Mouse (Mus musculus) liver, adult 2 months (tissue): ENCODE measurements around the gene Pex6. TPM values are rescaled to one million over a fixed set of nuclear protein-coding genes. Genes with fewer than 3 reads are reported as not detected.

Source experiments
- DNase-seq: peaks from one replicate; pipeline ENCODE4 v3.0.0-alpha.2; 2011; ENCODE audit warnings: low read depth, low spot score; ENCODE audit errors: extremely low read depth
- H3K27ac ChIP-seq: fragments of 200-500 bp; replicated peaks from 2 replicates; pipeline ENCODE4 v1.5.1; 2012; ENCODE audit warnings: low read depth, mild to moderate bottlenecking, control low read depth, inconsistent platforms, low read length; ENCODE audit not compliant: insufficient read depth
- H3K27me3 ChIP-seq: fragments of 200-500 bp; 2 replicates; pipeline ENCODE4 v1.6.1; 2012; ENCODE audit warnings: mild to moderate bottlenecking, moderate library complexity, low read length, inconsistent platforms; ENCODE audit not compliant: control insufficient read depth, insufficient read depth
- H3K36me3 ChIP-seq: fragments of 200-500 bp; 2 replicates; pipeline ENCODE4 v1.6.1; 2012; ENCODE audit warnings: low read length, inconsistent platforms; ENCODE audit not compliant: control insufficient read depth, insufficient read depth
- H3K4me1 ChIP-seq: fragments of 200-500 bp; 2 replicates; pipeline ENCODE4 v1.6.1; 2011; ENCODE audit warnings: low read length; ENCODE audit not compliant: control insufficient read depth, insufficient read depth
- H3K4me3 ChIP-seq: fragments of 200-500 bp; 2 replicates; pipeline ENCODE4 v1.5.1; 2011; ENCODE audit warnings: low read depth, mild to moderate bottlenecking, control low read depth, low read length, moderate library complexity; ENCODE audit not compliant: insufficient read depth
- H3K79me2 ChIP-seq: fragments of 200-500 bp; 2 replicates; pipeline ENCODE4 v1.6.1; 2012; ENCODE audit warnings: inconsistent platforms, mild to moderate bottlenecking, low read length, moderate library complexity; ENCODE audit not compliant: control insufficient read depth, insufficient read depth
- H3K9ac ChIP-seq: fragments of 200-500 bp; 2 replicates; pipeline ENCODE4 v1.6.1; 2012; ENCODE audit warnings: low read depth, mild to moderate bottlenecking, control low read depth, inconsistent platforms, low read length
- CTCF ChIP-seq: fragments of 200-500 bp; IDR thresholded peaks from 2 replicates; pipeline ENCODE4 v1.5.1; 2011; ENCODE audit warnings: low read depth, low read length, control low read depth
- POLR2A ChIP-seq: fragments of 200-500 bp; IDR thresholded peaks from 2 replicates; pipeline ENCODE4 v1.6.1; 2011; ENCODE audit warnings: low read length, control low read depth; ENCODE audit not compliant: insufficient read depth; ENCODE audit errors: extremely low read depth
- WGBS: fragments of 180-500 bp; shearing (Covaris S2); methylation state at CpG from one replicate; pipeline ENCODE4 v1.1.7; 2018; 5-methylcytosine and 5-hydroxymethylcytosine counted together
- polyA plus RNA-seq: library from polyadenylated mRNA; depleted of rRNA; stranded (reverse); fragments of >200 nt; gene quantifications from 2 replicates; pipeline ENCODE4 v1.2.3, GENCODE M21; 2012
- total RNA-seq: library from RNA; depleted of rRNA; stranded (reverse); fragments of >200 nt; gene quantifications from 2 replicates; pipeline ENCODE4 v1.2.3, GENCODE M21; 2014

The Pex6 gene
- total and polyA plus RNA-seq, 2 experiments = 39.5 to 104 TPM

- TF ChIP-seq POLR2A (no peak), CTCF (no peak)
- WGBS = 91% methylated on average over 5 of the region's 5 CpGs
- Histone ChIP-seq H3K27me3 (no peaks in the 10 kb centered on the region), H3K27ac (no peak overlapping the region), H3K79me2 (peaks cover 23% of the 10 kb centered on the region; the same call in 1 of the 2 replicates), H3K9ac (no peak overlapping the region), H3K4me3 (no peak overlapping the region), H3K4me1 (peaks cover 6% of the 10 kb centered on the region), H3K36me3 (no peaks in the 10 kb centered on the region)
- no peak for DNase-seq
Measured at GRCm38 (mm10) chr17:46702506-46702905, 8.8 kb upstream of the Pex6 start.

DNA sequence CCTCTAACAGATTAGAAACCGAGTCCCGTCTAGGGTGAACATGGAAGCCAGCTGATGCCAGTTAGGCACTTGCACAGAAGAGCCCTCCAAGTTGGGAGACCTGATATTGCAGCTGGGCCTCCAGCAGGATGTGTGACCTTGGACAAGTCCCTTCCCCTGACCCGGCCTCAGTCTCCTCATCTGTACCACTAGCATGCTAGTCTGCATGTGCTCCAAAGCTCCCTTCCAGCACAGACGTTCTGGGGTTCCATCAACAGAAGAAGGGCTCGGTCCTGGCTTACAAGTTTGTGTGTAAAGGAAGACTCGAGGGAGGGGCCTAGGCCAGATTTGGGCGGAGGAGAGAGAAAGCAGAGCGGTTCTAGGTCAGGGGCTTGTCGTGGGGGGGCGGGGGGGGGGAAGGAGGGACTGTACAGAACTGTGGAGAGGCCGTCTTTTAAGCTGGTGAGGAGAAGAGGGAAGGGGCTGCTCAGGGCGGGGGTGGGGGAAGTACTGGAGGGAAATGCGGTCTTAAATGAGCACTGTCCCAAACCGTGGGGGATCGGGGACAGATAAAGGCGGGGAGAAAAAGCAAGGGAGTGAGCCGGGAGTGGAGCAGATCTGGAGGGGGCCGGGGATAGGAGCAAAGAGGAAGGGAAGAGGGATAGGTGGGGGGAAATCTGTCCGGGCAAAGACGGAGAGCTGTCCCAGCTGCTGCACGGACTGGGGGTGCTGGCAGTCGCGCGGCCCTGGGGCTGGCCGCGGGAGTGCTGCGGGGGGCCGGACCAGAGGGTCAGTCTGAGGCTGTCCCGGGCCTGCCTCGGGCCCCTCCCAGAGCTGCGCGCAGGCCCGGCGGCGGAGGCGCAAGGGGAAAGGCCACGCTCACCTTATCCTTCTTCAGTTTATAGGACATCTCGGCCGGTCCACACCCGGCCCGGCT is 7.0 kb upstream of the Pex6 start:
- Histone ChIP-seq H3K36me3 (no peaks in the 10 kb centered on the region), H3K27ac (peak overlapping the region; percentile 52), H3K4me3 (peak overlapping the region; percentile 86), H3K79me2 (peaks cover 19% of the 10 kb centered on the region; the same call in 1 of the 2 replicates), H3K9ac (peak overlapping the region; percentile 88), H3K27me3 (no peaks in the 10 kb centered on the region), H3K4me1 (peaks cover 6% of the 10 kb centered on the region)
- no peak for TF ChIP-seq CTCF
- TF ChIP-seq POLR2A = no peak
- no peak for DNase-seq
- WGBS = 6% methylated on average over 40 of the region's 41 CpGs

DNA sequence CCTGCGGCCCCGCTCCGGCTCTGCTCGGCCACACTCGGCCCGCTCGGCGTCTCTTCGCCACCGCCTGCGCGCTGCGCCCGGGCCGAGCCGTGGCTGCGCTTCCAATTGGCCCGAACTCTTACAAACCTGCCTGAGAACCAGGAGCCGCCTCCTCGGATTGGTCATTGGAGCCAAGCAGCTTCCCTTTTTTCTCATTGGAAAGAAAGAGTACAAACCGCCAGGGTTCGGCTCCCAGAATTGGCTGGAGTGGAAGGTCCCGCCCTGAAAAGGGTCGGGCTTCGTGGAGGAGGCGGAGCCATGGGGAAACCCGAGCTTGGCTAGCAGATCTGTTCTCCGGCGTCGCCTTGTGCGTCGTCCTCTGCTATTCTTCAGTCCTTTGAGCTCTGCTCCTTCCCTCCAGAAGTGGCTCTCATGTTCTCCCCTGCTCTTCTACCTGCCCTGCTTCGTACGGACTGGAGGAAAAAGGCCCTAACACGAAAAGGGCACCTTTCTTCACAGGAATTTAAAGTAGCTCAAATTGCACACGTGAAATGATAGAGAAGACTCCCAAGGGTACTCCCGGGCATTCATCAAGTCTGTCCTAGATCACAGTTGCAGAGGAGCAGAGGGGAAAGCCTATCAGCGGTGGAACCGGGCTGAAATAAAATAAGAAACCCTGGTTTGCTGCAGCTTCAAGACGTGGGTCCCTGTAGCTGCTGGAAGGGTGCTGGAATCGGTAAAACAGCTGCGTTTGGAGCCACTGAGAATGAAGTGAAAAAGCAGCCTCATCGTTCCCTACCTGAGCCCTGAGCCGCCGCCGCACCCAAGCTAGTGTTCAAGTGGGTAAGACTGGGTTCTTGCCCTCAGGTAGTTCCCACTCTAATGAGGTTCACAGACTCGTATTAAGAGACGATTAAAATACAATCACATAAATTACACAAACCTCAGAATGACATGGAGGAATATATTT is 6.1 kb upstream of the Pex6 start, which contains the start of gene Ppp2r5d:
Ppp2r5d (minus strand) TSS at position 225 of the 949 bp plus-strand sequence.
- Histone ChIP-seq H3K9ac (peak within 1 kb of the TSS; percentile 88), H3K4me1 (peaks cover 6% of the 10 kb centered on the region), H3K36me3 (no peaks in the 10 kb centered on the region), H3K4me3 (peak within 1 kb of the TSS; percentile 86), H3K79me2 (peaks cover 14% of the 10 kb centered on the region; the same call in 1 of the 2 replicates), H3K27ac (peak within 1 kb of the TSS; percentile 52), H3K27me3 (no peaks in the 10 kb centered on the region)
- DNase-seq = peak; percentile 94
- TF ChIP-seq CTCF (no peak), POLR2A (peak; percentile 83)
- WGBS = under 1% methylated on average over 48 of the region's 48 CpGs

- Histone ChIP-seq H3K27me3 (no peaks in the 10 kb centered on the region), H3K4me3 (no peak overlapping the region), H3K4me1 (peaks cover 10% of the 10 kb centered on the region), H3K9ac (no peak overlapping the region), H3K27ac (no peak overlapping the region), H3K79me2 (peaks cover 17% of the 10 kb centered on the region; the same call in 1 of the 2 replicates), H3K36me3 (no peaks in the 10 kb centered on the region)
- DNase-seq = peak; percentile 64
- WGBS = 85% methylated on average over 14 of the region's 14 CpGs
- TF ChIP-seq POLR2A (no peak), CTCF (no peak)
Measured at GRCm38 (mm10) chr17:46706375-46707089, 4.7 kb upstream of the Pex6 start.
